Mouse (Mus musculus) kidney, adult 2 months (tissue): ENCODE data around the gene Dpyd.

Experiments
- CTCF ChIP-seq: fragments of 200-500 bp; conservative IDR thresholded peaks from 2 replicates; pipeline ENCODE4 v1.5.1; 2011; ENCODE audit warnings: low read depth, mild to moderate bottlenecking, control low read depth, low read length, moderate library complexity, mixed read lengths; ENCODE audit not compliant: insufficient read depth, insufficient read length
- POLR2A ChIP-seq: fragments of 200-500 bp; IDR thresholded peaks from one replicate; pipeline ENCODE4 v1.6.1; 2011; ENCODE audit warnings: low read depth, low read length, control low read depth

DNA sequence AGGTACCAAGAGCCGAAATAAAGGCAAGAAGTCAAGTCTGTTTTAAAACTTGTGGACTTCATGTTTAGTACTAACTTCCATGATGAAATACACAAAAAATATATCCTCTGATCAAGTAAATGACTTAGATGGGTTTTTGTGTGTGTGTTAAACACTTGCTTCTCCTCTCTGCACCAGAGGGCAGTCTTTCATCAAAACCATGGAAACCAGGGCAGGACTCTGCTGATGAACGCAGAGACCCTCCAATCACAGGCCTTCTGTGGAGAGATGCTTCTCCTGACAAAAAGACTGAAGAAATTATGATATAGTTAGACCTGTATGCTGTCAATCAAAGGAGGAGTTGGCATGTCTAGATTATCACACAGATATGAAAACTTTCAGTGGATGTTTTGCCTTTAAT lies 905.8 kb downstream of the Dpyd start:
- peak; percentile 19; the same call in 1 of the 2 replicates for TF ChIP-seq CTCF
- TF ChIP-seq POLR2A: no peak
